Mouse (Mus musculus): ENCODE measurements around the gene Zfhx2.

DNA sequence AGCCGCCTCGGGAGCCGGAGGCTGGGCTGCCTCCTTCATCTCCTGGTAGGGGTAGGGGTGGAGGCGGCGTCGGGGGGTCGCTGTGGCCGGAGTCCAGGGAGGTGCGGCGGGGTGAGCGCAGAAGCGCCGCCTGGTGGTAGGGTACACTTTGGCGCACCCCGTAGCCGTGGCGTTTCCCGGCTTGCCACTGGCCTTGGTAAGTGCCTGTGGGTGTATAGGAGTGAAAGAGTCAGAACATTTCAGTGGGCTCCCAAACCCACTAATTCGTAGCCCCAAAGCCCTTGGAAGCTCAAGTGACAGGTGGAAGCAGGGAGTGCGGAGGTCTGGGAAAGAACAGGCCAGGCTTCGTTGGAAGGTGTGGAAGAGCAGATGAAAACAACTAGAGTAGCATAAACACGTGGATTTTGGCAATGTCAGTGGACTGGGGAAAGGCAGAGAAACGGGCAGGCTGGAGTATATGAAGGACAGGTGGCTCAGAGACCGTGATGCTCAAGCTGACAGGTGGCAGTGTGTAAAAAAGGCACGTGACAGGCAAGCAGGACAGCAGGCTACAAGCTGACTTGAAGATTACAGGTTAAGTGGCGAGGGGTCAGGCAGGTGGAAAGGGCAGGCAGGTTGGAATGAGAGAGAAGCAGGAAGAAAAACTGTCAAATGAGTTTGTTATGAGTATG lies 22.0 kb upstream of the Zfhx2 start:
- TF ChIP-seq CTCF (IDR thresholded peaks at IDR 0.05; ENCODE audit: low read depth, low read length), result peak; percentile 63
- TF ChIP-seq POLR2A (IDR thresholded peaks at IDR 0.05; ENCODE audit: insufficient read depth, low read length), result no peak
- TF ChIP-seq EP300 (IDR thresholded peaks at IDR 0.05; ENCODE audit: insufficient read depth, low read depth, low read length), result no peak

Measured in ES-Bruce4 (cell line).